Mouse (Mus musculus): ENCODE measurements around the gene Rnf40. TPM values are rescaled to one million over a fixed set of nuclear protein-coding genes. Genes with fewer than 3 reads are reported as not detected.
A peak's percentile ranks its signal among the peaks of the same experiment; 100 is the strongest.
"Not testable (repeated sequence)": the region's sequence is repeated elsewhere in the genome, so short reads cannot be mapped to it uniquely, and the experiment has no call there.

Rnf40 gene
- polyA plus RNA-seq, 1 experiment from 2014 or later: 48.3 TPM

GRCm38 (mm10) chr7:127628646-127629045, 40.1 kb downstream of the Rnf40 start:
- H3K9ac ChIP-seq: no peak overlapping the region
- H3K27me3 ChIP-seq: no peaks in the 10 kb centered on the region
- WGBS: 67% methylated on average over 5 of the region's 5 CpGs
- H3K4me3 ChIP-seq (replicated peaks): no peak overlapping the region
- no peak overlapping the region for H3K4me2 ChIP-seq
- H3K9me3 ChIP-seq (replicated peaks): no peaks in the 10 kb centered on the region
- no peaks in the 10 kb centered on the region for H3K4me1 ChIP-seq
- H3K27ac ChIP-seq: no peak overlapping the region
- no peaks in the 10 kb centered on the region for H3K36me3 ChIP-seq
- no peak for ATAC-seq (replicated peaks; ENCODE audit: low FRiP score)

GRCm38 (mm10) chr7:127631416-127631815, 42.8 kb downstream of the Rnf40 start:
- Histone ChIP-seq H3K9ac (no peak overlapping the region), H3K4me3 (replicated peaks) (no peak overlapping the region), H3K9me3 (replicated peaks) (no peaks in the 10 kb centered on the region), H3K27ac (no peak overlapping the region), H3K4me1 (0 out of 2 replicates have a peak, but pooled peaks cover 2% of the 10 kb centered on the region), H3K36me3 (no peaks in the 10 kb centered on the region), H3K27me3 (no peaks in the 10 kb centered on the region), H3K4me2 (no peak overlapping the region)
- no peak for ATAC-seq (replicated peaks; ENCODE audit: low FRiP score)
- 90% methylated on average over 4 of the region's 4 CpGs for WGBS

GRCm38 (mm10) chr7:127636963-127637362, 48.4 kb downstream of the Rnf40 start:
- H3K9ac ChIP-seq: peak overlapping the region; percentile 49
- peak overlapping the region; percentile 62 for H3K4me2 ChIP-seq
- H3K27me3 ChIP-seq: no peaks in the 10 kb centered on the region
- WGBS: under 1% methylated on average over 27 of the region's 27 CpGs
- no peak overlapping the region for H3K27ac ChIP-seq
- peak; percentile 81 for ATAC-seq (replicated peaks; ENCODE audit: low FRiP score)
- H3K9me3 ChIP-seq (replicated peaks): no peaks in the 10 kb centered on the region
- H3K4me3 ChIP-seq (replicated peaks): peak overlapping the region; percentile 56
- no peaks in the 10 kb centered on the region for H3K36me3 ChIP-seq
- peaks cover 9% of the 10 kb centered on the region for H3K4me1 ChIP-seq

GRCm38 (mm10) chr7:127641260-127641659, 52.7 kb downstream of the Rnf40 start:
- no peak overlapping the region for H3K27ac ChIP-seq
- no peaks in the 10 kb centered on the region for H3K27me3 ChIP-seq
- H3K36me3 ChIP-seq: no peaks in the 10 kb centered on the region
- H3K4me2 ChIP-seq: no peak overlapping the region
- no peak overlapping the region for H3K4me3 ChIP-seq (replicated peaks)
- H3K9ac ChIP-seq: no peak overlapping the region
- H3K4me1 ChIP-seq: peaks cover 8% of the 10 kb centered on the region
- 33% methylated on average over 4 of the region's 4 CpGs for WGBS
- no peak for ATAC-seq (replicated peaks; ENCODE audit: low FRiP score)
- no peaks in the 10 kb centered on the region for H3K9me3 ChIP-seq (replicated peaks)

GRCm38 (mm10) chr7:127642254-127642653, 53.7 kb downstream of the Rnf40 start:
- Histone ChIP-seq H3K9ac (no peak overlapping the region), H3K9me3 (replicated peaks) (no peaks in the 10 kb centered on the region), H3K4me2 (no peak overlapping the region), H3K27ac (no peak overlapping the region), H3K4me1 (peaks cover 4% of the 10 kb centered on the region; the same call in 1 of the 2 replicates), H3K4me3 (replicated peaks) (no peak overlapping the region), H3K36me3 (no peaks in the 10 kb centered on the region), H3K27me3 (no peaks in the 10 kb centered on the region)
- 80% methylated on average over 4 of the region's 4 CpGs for WGBS
- no peak for ATAC-seq (replicated peaks; ENCODE audit: low FRiP score)

GRCm38 (mm10) chr7:127646363-127646762, 57.8 kb downstream of the Rnf40 start:
- no peak overlapping the region for H3K4me3 ChIP-seq (replicated peaks)
- H3K36me3 ChIP-seq: no peaks in the 10 kb centered on the region
- no peak overlapping the region for H3K27ac ChIP-seq
- no peaks in the 10 kb centered on the region for H3K27me3 ChIP-seq
- H3K4me1 ChIP-seq: no peaks in the 10 kb centered on the region
- no peak overlapping the region for H3K9ac ChIP-seq
- no peaks in the 10 kb centered on the region for H3K9me3 ChIP-seq (replicated peaks)
- H3K4me2 ChIP-seq: no peak overlapping the region
- no peak for ATAC-seq (replicated peaks; ENCODE audit: low FRiP score)
- WGBS: 88% methylated on average over 4 of the region's 4 CpGs

DNA sequence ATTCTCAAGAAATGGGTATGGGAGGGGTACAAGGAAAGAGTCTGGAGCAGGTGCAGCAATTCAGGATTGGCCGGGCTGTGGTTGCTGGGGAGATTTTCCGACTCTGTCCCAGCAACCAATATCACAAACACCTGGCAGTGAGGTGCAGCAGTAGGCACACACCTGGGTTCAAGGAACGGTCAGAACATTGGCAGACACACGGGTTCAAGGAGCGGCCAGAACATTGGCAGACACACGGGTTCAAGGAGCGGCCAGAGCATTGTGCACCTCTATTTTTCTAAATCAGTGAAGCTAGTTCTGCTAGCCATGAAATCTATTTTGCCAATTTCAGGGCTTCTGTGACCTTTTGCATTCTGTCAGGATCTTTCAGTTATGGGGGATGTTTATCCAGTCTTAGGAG, 59.0 kb downstream of the Rnf40 start:
- H3K4me3 ChIP-seq (replicated peaks); H3K9ac ChIP-seq; H3K27me3 ChIP-seq; ATAC-seq (replicated peaks; ENCODE audit: low FRiP score); H3K4me2 ChIP-seq; H3K27ac ChIP-seq; H3K36me3 ChIP-seq; H3K9me3 ChIP-seq (replicated peaks); H3K4me1 ChIP-seq: not testable (repeated sequence)
- WGBS: 91% methylated on average over 7 of the region's 7 CpGs

GRCm38 (mm10) chr7:127648516-127649201, 60.1 kb downstream of the Rnf40 start:
- Histone ChIP-seq H3K9me3 (replicated peaks) (no peaks in the 10 kb centered on the region), H3K9ac (no peak overlapping the region), H3K4me3 (replicated peaks) (no peak overlapping the region), H3K36me3 (no peaks in the 10 kb centered on the region), H3K27me3 (no peaks in the 10 kb centered on the region), H3K27ac (no peak overlapping the region), H3K4me2 (no peak overlapping the region), H3K4me1 (peaks cover 9% of the 10 kb centered on the region)
- 60% methylated on average over 4 of the region's 4 CpGs for WGBS
- no peak for ATAC-seq (replicated peaks; ENCODE audit: low FRiP score)

- no peaks in the 10 kb centered on the region for H3K27me3 ChIP-seq
- no peaks in the 10 kb centered on the region for H3K9me3 ChIP-seq (replicated peaks)
- 74% methylated on average over 5 of the region's 6 CpGs for WGBS
- no peak overlapping the region for H3K27ac ChIP-seq
- no peaks in the 10 kb centered on the region for H3K36me3 ChIP-seq
- ATAC-seq (replicated peaks; ENCODE audit: low FRiP score): no peak
- no peak overlapping the region for H3K9ac ChIP-seq
- peaks cover 9% of the 10 kb centered on the region for H3K4me1 ChIP-seq
- no peak overlapping the region for H3K4me3 ChIP-seq (replicated peaks)
- H3K4me2 ChIP-seq: no peak overlapping the region
Measured at GRCm38 (mm10) chr7:127649206-127649605, 60.6 kb downstream of the Rnf40 start.

- 65% methylated on average over 2 of the region's 3 CpGs for WGBS
- H3K4me2 ChIP-seq: peak overlapping the region; percentile 54
- H3K27me3 ChIP-seq: no peaks in the 10 kb centered on the region
- no peak for ATAC-seq (replicated peaks; ENCODE audit: low FRiP score)
- H3K27ac ChIP-seq: peak overlapping the region; percentile 77
- H3K4me1 ChIP-seq: peaks cover 9% of the 10 kb centered on the region
- no peaks in the 10 kb centered on the region for H3K36me3 ChIP-seq
- peak overlapping the region; percentile 25; the same call in 1 of the 2 replicates for H3K9ac ChIP-seq
- peak overlapping the region; percentile 18; the same call in 1 of the 2 replicates for H3K4me3 ChIP-seq (replicated peaks)
- no peaks in the 10 kb centered on the region for H3K9me3 ChIP-seq (replicated peaks)
Measured at GRCm38 (mm10) chr7:127651624-127652023, 63.1 kb downstream of the Rnf40 start.

DNA sequence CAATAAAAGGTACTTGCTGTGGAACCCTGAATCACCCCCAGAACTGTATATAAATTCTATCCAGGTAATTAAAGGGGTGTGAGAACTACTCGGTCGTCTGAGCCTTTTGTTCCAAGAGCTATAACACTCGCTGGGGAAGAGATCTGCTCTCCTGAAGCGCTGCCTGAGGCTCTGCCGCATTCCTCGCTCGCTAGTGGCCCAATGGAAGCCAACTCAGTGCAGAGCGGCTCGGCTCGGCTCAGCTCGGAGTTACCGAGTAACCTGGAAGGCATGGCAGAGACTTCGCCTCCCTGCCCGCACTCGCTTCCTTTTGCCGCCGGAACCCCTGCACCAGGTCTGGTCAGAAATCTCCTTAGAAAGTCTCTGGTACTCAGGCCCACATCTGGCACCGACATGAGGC, 63.5 kb downstream of the Rnf40 start:
- H3K4me1 ChIP-seq: peaks cover 9% of the 10 kb centered on the region
- H3K27ac ChIP-seq: peak overlapping the region; percentile 77
- no peaks in the 10 kb centered on the region for H3K9me3 ChIP-seq (replicated peaks)
- H3K27me3 ChIP-seq: no peaks in the 10 kb centered on the region
- peak overlapping the region; percentile 54 for H3K4me2 ChIP-seq
- peak overlapping the region; percentile 25; the same call in 1 of the 2 replicates for H3K9ac ChIP-seq
- H3K36me3 ChIP-seq: no peaks in the 10 kb centered on the region
- peak overlapping the region; percentile 18; the same call in 1 of the 2 replicates for H3K4me3 ChIP-seq (replicated peaks)
- WGBS: 7% methylated on average over 18 of the region's 18 CpGs
- ATAC-seq (replicated peaks; ENCODE audit: low FRiP score): 0 out of 2 replicates have a peak, but pooled peaks have one; percentile 67

- no peak overlapping the region for H3K27ac ChIP-seq
- no peak overlapping the region for H3K4me3 ChIP-seq (replicated peaks)
- H3K4me2 ChIP-seq: no peak overlapping the region
- no peak overlapping the region for H3K9ac ChIP-seq
- ATAC-seq (replicated peaks; ENCODE audit: low FRiP score): no peak
- no peaks in the 10 kb centered on the region for H3K36me3 ChIP-seq
- 72% methylated on average over 10 of the region's 10 CpGs for WGBS
- peaks cover 9% of the 10 kb centered on the region for H3K4me1 ChIP-seq
- no peaks in the 10 kb centered on the region for H3K27me3 ChIP-seq
- no peaks in the 10 kb centered on the region for H3K9me3 ChIP-seq (replicated peaks)
Measured at GRCm38 (mm10) chr7:127654318-127654717, 65.8 kb downstream of the Rnf40 start.
